ENCODE assay signal across 8 mouse cellular contexts in the genomic region with DNA sequence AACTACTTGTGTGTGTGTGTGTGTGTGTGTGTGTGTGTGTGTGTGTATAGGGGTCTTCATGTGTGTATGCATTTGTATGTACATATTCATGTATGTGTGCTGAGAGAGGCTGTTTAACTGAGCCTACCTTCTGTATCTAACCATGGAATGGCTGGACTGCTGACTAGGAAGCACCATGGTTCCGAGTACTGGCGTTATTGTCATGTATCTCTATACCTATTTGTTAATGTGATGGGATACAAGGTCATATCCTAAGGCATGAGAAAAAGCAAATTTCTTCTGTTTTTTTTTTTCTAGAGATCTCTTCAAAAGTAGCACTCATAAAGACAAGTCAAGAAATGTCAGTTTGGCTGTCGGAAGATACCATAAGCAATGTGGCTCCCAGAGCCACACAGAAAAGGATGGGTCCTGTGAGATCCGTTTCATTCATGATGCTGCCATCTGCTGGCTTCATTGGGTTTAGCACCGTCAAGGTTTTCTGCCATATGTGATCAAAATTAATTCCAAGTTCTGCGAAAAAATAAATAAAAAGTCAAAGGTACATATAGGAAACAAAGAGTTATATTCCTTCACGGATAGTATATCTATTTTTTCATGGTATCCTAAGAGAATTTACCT. TPM values are rescaled to one million over a fixed set of nuclear protein-coding genes. Genes with fewer than 3 reads are reported as not detected.
DNase-seq lines count a peak whose midpoint lies in the region; ATAC-seq lines count a peak whose summit lies in the region.

No protein-coding gene starts in this region.

- peak; percentile 69 for ATAC-seq in hindbrain, embryonic 14.5 days (ENCODE audit: low FRiP score)
- ATAC-seq in midbrain, embryonic 16.5 days, result peak; percentile 42; the same call in 1 of the 2 replicates

- H3K9ac ChIP-seq in hindbrain, embryonic 14.5 days, result no peak overlapping the region
- H3K9ac ChIP-seq in midbrain, embryonic 16.5 days (ENCODE audit: low read depth, low read length), result no peak overlapping the region

- no peaks in the 10 kb centered on the region for H3K36me3 ChIP-seq in embryonic facial prominence, embryonic 10.5 days (replicated peaks)
- H3K36me3 ChIP-seq in hindbrain, embryonic 14.5 days (replicated peaks; ENCODE audit: control insufficient read depth, insufficient read depth), result no peaks in the 10 kb centered on the region
- no peaks in the 10 kb centered on the region for H3K36me3 ChIP-seq in midbrain, embryonic 16.5 days (ENCODE audit: control insufficient read depth, insufficient read depth, low read length)

- peak; percentile 64 for DNase-seq in testis, postnatal 10 days (ENCODE audit: low spot score)
- DNase-seq in testis, postnatal 14 days (ENCODE audit: low spot score), result no peak
- peak; percentile 41 for DNase-seq in adrenal gland, postnatal 25 days
- peak; percentile 53 for DNase-seq in embryonic facial prominence, embryonic 10.5 days (ENCODE audit: low spot score)
- DNase-seq in hindbrain, embryonic 14.5 days (ENCODE audit: low spot score), result peak; percentile 89
- peak; percentile 70 to 76 for DNase-seq in left cerebral cortex, postnatal 14 days (ENCODE audit: low spot score in 2 of 2)
- DNase-seq in yolk sac, embryonic 10.5 days (ENCODE audit: low spot score), result no peak

- H3K27ac ChIP-seq in embryonic facial prominence, embryonic 10.5 days (replicated peaks), result no peak overlapping the region
- H3K27ac ChIP-seq in hindbrain, embryonic 14.5 days, result no peak overlapping the region
- no peak overlapping the region for H3K27ac ChIP-seq in midbrain, embryonic 16.5 days (ENCODE audit: low read length)

- H3K4me1 ChIP-seq in embryonic facial prominence, embryonic 10.5 days, result no peaks in the 10 kb centered on the region
- no peaks in the 10 kb centered on the region for H3K4me1 ChIP-seq in hindbrain, embryonic 14.5 days (replicated peaks; ENCODE audit: control insufficient read depth, insufficient read depth, low read length)
- no peaks in the 10 kb centered on the region for H3K4me1 ChIP-seq in midbrain, embryonic 16.5 days (ENCODE audit: control insufficient read depth, insufficient read depth, low read length)

- intact Hi-C loops in left cerebral cortex, postnatal 14 days (cut with DNase I), result loop anchor here (1.0 to 10.0 kb wide), 3 partner anchors 178 to 1396 kb away; a partner anchor contains a TSS

- no peaks in the 10 kb centered on the region for H3K27me3 ChIP-seq in embryonic facial prominence, embryonic 10.5 days (replicated peaks; ENCODE audit: low read depth, poor library complexity, severe bottlenecking)
- no peaks in the 10 kb centered on the region for H3K27me3 ChIP-seq in hindbrain, embryonic 14.5 days (ENCODE audit: control insufficient read depth, insufficient read depth, low read length)
- H3K27me3 ChIP-seq in midbrain, embryonic 16.5 days (ENCODE audit: control insufficient read depth, insufficient read depth, low read depth, low read length), result no peaks in the 10 kb centered on the region

- no peak overlapping the region for H3K4me3 ChIP-seq in embryonic facial prominence, embryonic 10.5 days
- H3K4me3 ChIP-seq in hindbrain, embryonic 14.5 days (replicated peaks; ENCODE audit: low read length), result no peak overlapping the region
- no peak overlapping the region for H3K4me3 ChIP-seq in midbrain, embryonic 16.5 days (ENCODE audit: low read depth, low read length)

- H3K4me2 ChIP-seq in hindbrain, embryonic 14.5 days (replicated peaks), result no peak overlapping the region
- no peak overlapping the region for H3K4me2 ChIP-seq in midbrain, embryonic 16.5 days (ENCODE audit: low read length)

- 43% methylated on average over 7 of the region's 7 CpGs for WGBS in embryonic facial prominence, embryonic 10.5 days
- 38% methylated on average over 7 of the region's 7 CpGs for WGBS in hindbrain, embryonic 14.5 days
- WGBS in midbrain, embryonic 16.5 days, result 36% methylated on average over 7 of the region's 7 CpGs

- H3K9me3 ChIP-seq in embryonic facial prominence, embryonic 10.5 days, result no peaks in the 10 kb centered on the region
- H3K9me3 ChIP-seq in hindbrain, embryonic 14.5 days (ENCODE audit: control insufficient read depth, low read length), result no peaks in the 10 kb centered on the region
- H3K9me3 ChIP-seq in midbrain, embryonic 16.5 days (replicated peaks; ENCODE audit: control insufficient read depth, low read length, poor library complexity, severe bottlenecking), result no peaks in the 10 kb centered on the region

RNA-seq across cellular contexts. Expression of a gene that starts 21.7 kb away (rescaled TPM):
- not detected in 2 replicates for total RNA-seq in adrenal gland, postnatal 25 days (2021)
- polyA plus RNA-seq in embryonic facial prominence, embryonic 10.5 days (2016; fragmentation: Nextera tagmentation; extraction: Ambion mirVana), result not detected in 2 replicates
- not detected in 2 replicates for polyA plus RNA-seq in hindbrain, embryonic 14.5 days (2014; fragmentation: Nextera tagmentation; extraction: Ambion mirVana)
- not detected for total RNA-seq in left cerebral cortex, postnatal 14 days (2021)
- not detected in 2 replicates for polyA plus RNA-seq in midbrain, embryonic 16.5 days (2015; fragmentation: Nextera tagmentation; extraction: Ambion mirVana)

RNA-seq across cellular contexts. Expression of a gene that starts 36.0 kb away (rescaled TPM):
- 22.0 and 27.3 TPM in 2 replicates for total RNA-seq in adrenal gland, postnatal 25 days (2021)
- 48.4 and 49.5 TPM in 2 replicates for polyA plus RNA-seq in embryonic facial prominence, embryonic 10.5 days (2016; fragmentation: Nextera tagmentation; extraction: Ambion mirVana)
- polyA plus RNA-seq in hindbrain, embryonic 14.5 days (2014; fragmentation: Nextera tagmentation; extraction: Ambion mirVana), result 45.0 and 50.3 TPM in 2 replicates
- total RNA-seq in left cerebral cortex, postnatal 14 days (2021), result 10 to 100 TPM; 27.0 to 29.8 TPM
- 52.1 and 53.1 TPM in 2 replicates for polyA plus RNA-seq in midbrain, embryonic 16.5 days (2015; fragmentation: Nextera tagmentation; extraction: Ambion mirVana)

Comparison
In these comparisons a context has a peak if more than half of its experiments do, and no peak if none do; other contexts are left out.
1. DNase-seq: peak in testis, postnatal 10 days (single experiment), adrenal gland, postnatal 25 days (single experiment), embryonic facial prominence, embryonic 10.5 days (single experiment), hindbrain, embryonic 14.5 days (single experiment) and left cerebral cortex, postnatal 14 days (2 of 2); none in testis, postnatal 14 days (single experiment) and yolk sac, embryonic 10.5 days (single experiment).